Mouse (Mus musculus): Measurements from ENCODE around the gene Sike1.

GRCm38 (mm10) chr3:102997591-102997990 is 2.1 kb downstream of the Sike1 start:
- no peak for TF ChIP-seq CTCF (IDR thresholded peaks at IDR 0.05; ENCODE audit: insufficient read depth, low read depth, low read length)
- no peak for TF ChIP-seq POLR2A (IDR thresholded peaks at IDR 0.05; ENCODE audit: insufficient read depth, low read depth, low read length)

All from olfactory bulb, adult 2 months (tissue).